Mouse (Mus musculus) liver, postnatal 0 days (tissue): ENCODE measurements at regions not wholly inside any gene's neighbourhood (a gene's known extent, or its start where the extent isn't known, plus 50 kb on each side); places are given as distances from the start of the nearest gene placed in this dataset.

ENCODE experiments used
- ATAC-seq: fragments of 200-750 bp; cut with Nextera tagmentation; 2 replicates; pipeline ENCODE4 v1.8.0; 2017; ENCODE audit warnings: mild to moderate bottlenecking, moderate library complexity
- DNase-seq: peaks from one replicate; pipeline ENCODE4 v3.0.0-alpha.2; 2016
- H3K27ac ChIP-seq: fragments of 300-500 bp; sonication (generic); 2 replicates; pipeline ENCODE4 v1.5.1; 2014; ENCODE audit warnings: antibody characterized with exemption, moderate library complexity, mild to moderate bottlenecking, low read depth
- H3K27me3 ChIP-seq: fragments of 300-500 bp; sonication (generic); 2 replicates; pipeline ENCODE4 v1.6.1; 2014; ENCODE audit warnings: low read length, control low read depth, mixed read lengths; ENCODE audit not compliant: insufficient read depth
- H3K36me3 ChIP-seq: fragments of 300-500 bp; sonication (generic); replicated peaks from 2 replicates; pipeline ENCODE4 v1.6.1; 2014; ENCODE audit warnings: mild to moderate bottlenecking, control low read depth, low read length, moderate library complexity, mixed read lengths; ENCODE audit not compliant: insufficient read depth
- H3K4me1 ChIP-seq: fragments of 300-500 bp; sonication (generic); 2 replicates; pipeline ENCODE4 v1.6.1; 2014; ENCODE audit warnings: antibody characterized with exemption, mild to moderate bottlenecking, control low read depth; ENCODE audit not compliant: insufficient read depth
- H3K4me2 ChIP-seq: fragments of 300-500 bp; sonication (generic); 2 replicates; pipeline ENCODE4 v1.6.1; 2014; ENCODE audit warnings: low read depth, mild to moderate bottlenecking, low read length, moderate library complexity, mixed read lengths
- H3K4me3 ChIP-seq: fragments of 300-500 bp; sonication (generic); 2 replicates; pipeline ENCODE4 v1.5.1; 2014; ENCODE audit warnings: low read depth, low read length
- H3K9ac ChIP-seq: fragments of 300-500 bp; sonication (generic); replicated peaks from 2 replicates; pipeline ENCODE4 v1.6.1; 2014; ENCODE audit warnings: mild to moderate bottlenecking, moderate library complexity
- H3K9me3 ChIP-seq: fragments of 300-500 bp; sonication (generic); 2 replicates; pipeline ENCODE4 v1.6.1; 2016; ENCODE audit warnings: mild to moderate bottlenecking, control low read depth, low read length, mixed read lengths
- CTCF ChIP-seq: sonication (generic); IDR thresholded peaks from 2 replicates; pipeline ENCODE4 v1.5.1; 2016; ENCODE audit warnings: antibody characterized with exemption, low read depth
- EP300 ChIP-seq: IDR thresholded peaks from 2 replicates; pipeline ENCODE4 v1.6.1; 2016; ENCODE audit warnings: antibody characterized with exemption, low read depth, mild to moderate bottlenecking
- WGBS: fragments of 180-500 bp; shearing (Covaris S2); extraction: QIAGEN DNeasy Blood & Tissue Kit; methylation state at CpG from one replicate; pipeline ENCODE4 v1.1.7; 2014; ENCODE audit not compliant: insufficient replicate concordance; 5-methylcytosine and 5-hydroxymethylcytosine counted together

DNA sequence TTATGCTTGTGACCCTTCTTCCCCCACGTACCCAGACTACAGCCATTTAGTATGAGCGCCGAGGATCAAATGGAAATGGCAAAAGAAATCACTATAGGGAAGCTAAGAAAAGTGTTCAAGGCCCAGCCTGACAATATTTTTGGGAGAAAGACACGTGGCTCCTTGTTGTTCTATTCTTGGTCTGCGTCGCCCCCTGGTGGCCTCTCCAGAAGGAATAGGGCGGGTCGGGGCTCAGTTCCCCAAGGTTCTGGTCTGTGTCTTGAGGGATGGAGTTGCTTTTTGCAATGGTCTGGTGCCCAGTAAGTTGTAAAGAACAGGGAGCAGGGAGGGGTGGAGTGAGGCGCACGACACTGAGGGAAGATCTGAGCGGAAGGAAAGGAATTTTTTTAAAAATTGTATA, 264.4 kb upstream of the Nfe2l3 start:
- no peak overlapping the region for H3K9ac ChIP-seq
- peak; percentile 82 for DNase-seq
- H3K27ac ChIP-seq, result no peak overlapping the region

DNA sequence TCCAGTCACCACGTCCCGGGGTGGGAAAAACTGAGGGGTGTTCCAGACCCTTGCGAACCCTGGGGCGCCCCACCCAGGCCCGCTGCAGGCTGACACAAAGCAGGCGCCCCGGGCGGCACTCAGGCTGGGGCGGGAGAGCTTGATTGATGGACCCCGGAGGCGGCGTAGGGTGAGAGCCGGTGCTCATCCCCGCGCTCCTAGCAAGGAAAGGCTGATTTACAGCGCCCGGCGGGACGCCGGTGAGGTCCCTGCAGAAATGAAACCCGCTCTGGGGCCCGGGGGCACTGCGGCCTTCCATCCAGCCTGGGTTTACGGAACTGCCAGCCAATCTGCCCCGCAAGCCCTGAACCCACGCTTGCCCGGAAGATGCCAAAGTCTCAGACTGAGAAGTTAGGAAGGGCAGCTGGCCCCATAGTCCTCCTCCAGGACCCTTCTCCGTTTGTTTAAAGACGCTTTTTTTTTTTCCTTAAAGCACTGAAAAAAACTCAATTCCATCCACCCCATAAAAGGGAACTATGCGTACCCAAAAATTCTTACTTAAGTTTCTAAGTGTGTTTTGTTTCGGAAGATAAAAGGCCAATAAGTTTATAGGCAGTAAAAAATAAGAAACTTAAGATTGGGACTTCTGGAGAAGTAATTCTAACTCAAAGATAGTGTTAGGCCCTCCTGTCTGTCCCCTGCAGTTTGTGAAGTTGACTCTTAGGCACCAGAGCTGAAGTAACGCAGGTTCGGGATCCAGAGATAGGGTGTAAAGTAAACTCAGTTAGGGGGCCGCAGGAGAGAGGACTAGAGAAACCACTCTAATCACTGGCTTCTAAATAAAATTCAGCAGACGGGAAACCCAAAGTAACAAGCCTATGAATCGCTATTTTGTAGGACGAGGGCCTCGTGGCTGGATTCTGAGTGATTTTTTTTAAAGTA, 263.4 kb upstream of the Nfe2l3 start:
- peaks cover 43% of the 10 kb centered on the region for H3K27me3 ChIP-seq
- H3K9ac ChIP-seq, result peak overlapping the region; percentile 46
- H3K4me3 ChIP-seq, result peak overlapping the region; percentile 28
- H3K36me3 ChIP-seq, result no peaks in the 10 kb centered on the region
- ATAC-seq (no peak), DNase-seq (peak; percentile 46)
- WGBS, result 11% methylated on average over 38 of the region's 38 CpGs
- no peak for TF ChIP-seq EP300
- no peak for TF ChIP-seq CTCF
- peak overlapping the region; percentile 63 for H3K4me2 ChIP-seq
- H3K9me3 ChIP-seq, result no peaks in the 10 kb centered on the region
- H3K4me1 ChIP-seq, result peaks cover 11% of the 10 kb centered on the region; the same call in 1 of the 2 replicates
- H3K27ac ChIP-seq, result peak overlapping the region; percentile 83

More for the DNA sequence above, 264.4 kb upstream of the Nfe2l3 start:
- Histone ChIP-seq H3K27me3 (peaks cover 33% of the 10 kb centered on the region), H3K4me1 (peaks cover 4% of the 10 kb centered on the region; the same call in 1 of the 2 replicates), H3K4me3 (no peak overlapping the region), H3K9me3 (no peaks in the 10 kb centered on the region), H3K36me3 (no peaks in the 10 kb centered on the region), H3K4me2 (peak overlapping the region; percentile 63)
- TF ChIP-seq EP300 (no peak), CTCF (peak; percentile 83)
- ATAC-seq, result no peak
- 3% methylated on average over 11 of the region's 11 CpGs for WGBS

DNA sequence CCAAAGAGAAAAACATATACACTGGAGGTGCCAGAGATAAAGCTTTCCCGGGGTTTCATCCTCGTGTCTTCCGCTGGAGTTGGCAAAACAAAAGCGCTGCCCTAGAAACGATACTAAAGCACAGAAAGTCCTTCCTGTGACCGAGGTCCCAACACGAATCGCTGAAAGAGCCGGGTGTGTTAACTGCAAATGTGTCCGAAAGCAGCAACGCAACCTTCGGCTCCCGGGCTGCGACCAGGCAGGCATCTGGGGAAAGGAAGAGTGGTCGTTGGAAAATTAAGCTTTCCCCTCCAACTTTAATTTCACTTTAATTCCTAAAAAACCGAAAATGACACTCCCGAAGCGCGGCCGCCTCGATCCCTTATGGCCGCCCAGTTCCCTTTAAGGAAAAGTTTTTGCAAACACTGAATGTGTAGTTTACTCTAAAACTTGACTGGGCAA, 262.5 kb upstream of the Nfe2l3 start:
- no peak for TF ChIP-seq CTCF
- TF ChIP-seq EP300, result no peak

DNA sequence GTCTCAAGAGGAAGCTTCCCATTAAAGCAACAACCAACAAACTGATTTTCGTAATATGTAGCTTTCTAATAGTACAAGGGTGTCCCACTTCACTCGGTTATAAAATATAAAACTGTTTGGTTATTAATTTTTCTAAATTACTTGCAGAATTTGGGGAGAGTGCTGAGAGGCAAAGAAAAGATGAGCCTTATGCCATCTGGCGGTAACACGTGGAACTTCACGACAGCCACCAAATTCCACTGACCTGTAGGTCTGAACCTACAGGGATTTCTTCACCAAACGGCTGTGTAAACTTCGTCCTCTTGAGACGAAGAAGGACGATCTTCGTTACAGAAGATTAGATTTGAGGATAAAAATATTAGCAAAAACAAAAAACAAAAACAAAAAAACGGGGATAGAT, 262.1 kb upstream of the Nfe2l3 start:
- DNase-seq (peak; percentile 70), ATAC-seq (peak; percentile 60)
- H3K4me1 ChIP-seq, result peaks cover 11% of the 10 kb centered on the region; the same call in 1 of the 2 replicates
- WGBS, result 1% methylated on average over 11 of the region's 11 CpGs
- peak overlapping the region; percentile 83 for H3K27ac ChIP-seq
- peak overlapping the region; percentile 63 for H3K4me2 ChIP-seq
- H3K9me3 ChIP-seq, result no peaks in the 10 kb centered on the region
- peaks cover 56% of the 10 kb centered on the region for H3K27me3 ChIP-seq
- no peak; the same call in 1 of the 2 replicates for TF ChIP-seq EP300
- peak; percentile 76 for TF ChIP-seq CTCF
- H3K9ac ChIP-seq, result peak overlapping the region; percentile 50; the same call in 1 of the 2 replicates
- H3K36me3 ChIP-seq, result no peaks in the 10 kb centered on the region
- peak overlapping the region; percentile 36 for H3K4me3 ChIP-seq

More for the DNA sequence above, 262.5 kb upstream of the Nfe2l3 start:
- Histone ChIP-seq H3K9me3 (no peaks in the 10 kb centered on the region), H3K27ac (peak overlapping the region; percentile 83), H3K4me3 (peak overlapping the region; percentile 36), H3K27me3 (peaks cover 52% of the 10 kb centered on the region), H3K4me1 (peaks cover 11% of the 10 kb centered on the region; the same call in 1 of the 2 replicates), H3K9ac (peak overlapping the region; percentile 50), H3K36me3 (no peaks in the 10 kb centered on the region), H3K4me2 (peak overlapping the region; percentile 63)
- ATAC-seq (no peak), DNase-seq (peak; percentile 27)
- 2% methylated on average over 22 of the region's 22 CpGs for WGBS

DNA sequence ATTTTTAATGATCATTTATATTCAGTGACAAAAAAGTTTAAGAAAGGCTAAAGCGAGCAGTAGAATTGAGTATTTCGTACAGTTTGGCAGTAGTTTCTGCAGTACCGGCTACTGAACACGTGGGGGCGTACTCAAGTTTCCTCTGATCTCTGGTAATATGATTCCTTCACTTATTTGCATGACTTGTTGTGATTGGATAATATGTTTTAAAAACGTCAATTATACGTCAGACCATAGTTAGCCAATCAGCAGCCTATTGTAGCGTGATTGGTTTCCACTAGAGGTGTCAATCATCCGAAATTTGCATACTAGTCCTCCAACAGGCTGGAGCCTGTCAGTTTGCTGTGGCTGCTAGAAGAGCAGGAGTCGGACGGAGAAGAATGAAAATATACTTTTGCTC, 261.6 kb upstream of the Nfe2l3 start:
- Histone ChIP-seq H3K27ac (no peak overlapping the region), H3K9ac (no peak overlapping the region), H3K36me3 (no peaks in the 10 kb centered on the region), H3K4me1 (peaks cover 11% of the 10 kb centered on the region; the same call in 1 of the 2 replicates), H3K4me3 (no peak overlapping the region), H3K27me3 (peaks cover 61% of the 10 kb centered on the region), H3K9me3 (no peaks in the 10 kb centered on the region), H3K4me2 (no peak overlapping the region; the same call in 1 of the 2 replicates)
- ATAC-seq, result peak; percentile 84
- peak; percentile 33 for DNase-seq
- TF ChIP-seq CTCF (peak; percentile 57), EP300 (peak; percentile 20; the same call in 1 of the 2 replicates)
- 1% methylated on average over 11 of the region's 11 CpGs for WGBS

DNA sequence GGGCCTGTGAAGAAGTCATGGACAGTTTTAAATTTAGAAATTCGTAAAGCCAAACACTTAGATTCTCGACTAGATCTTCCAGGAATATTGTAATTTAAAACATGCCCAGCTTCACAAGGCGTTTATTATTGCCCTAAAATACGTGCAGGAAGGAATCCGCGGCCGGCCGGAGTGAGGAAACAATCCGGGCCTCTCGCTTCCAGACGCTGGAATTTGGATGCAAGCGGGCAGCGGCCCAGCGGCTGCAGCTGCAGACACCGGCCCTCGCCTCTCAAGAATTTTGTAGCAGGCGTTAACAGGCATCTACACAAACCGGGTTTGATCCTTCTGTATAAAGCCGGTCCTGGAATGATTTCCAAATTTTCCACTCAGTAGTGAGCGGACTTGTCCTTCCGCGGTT, 260.7 kb upstream of the Nfe2l3 start:
- Histone ChIP-seq H3K4me1 (peaks cover 11% of the 10 kb centered on the region; the same call in 1 of the 2 replicates), H3K27ac (no peak overlapping the region), H3K4me3 (no peak overlapping the region), H3K36me3 (no peaks in the 10 kb centered on the region), H3K4me2 (peak overlapping the region; percentile 68), H3K9ac (no peak overlapping the region; the same call in 1 of the 2 replicates), H3K27me3 (peaks cover 70% of the 10 kb centered on the region), H3K9me3 (no peaks in the 10 kb centered on the region)
- no peak for ATAC-seq
- peak; percentile 34 for DNase-seq
- WGBS, result 9% methylated on average over 22 of the region's 22 CpGs
- TF ChIP-seq CTCF, result no peak
- TF ChIP-seq EP300, result no peak
